Mouse (Mus musculus) left cerebral cortex, postnatal 4 days (tissue): ENCODE results near the gene Rbms3. TPM values are rescaled to one million over a fixed set of nuclear protein-coding genes. Genes with fewer than 3 reads are reported as not detected.

Experiments
- DNase-seq: peaks from one replicate; pipeline ENCODE4 v3.0.0-alpha.2; 2022
- intact Hi-C: fragments of 180-260 bp; cut with DNase I; formaldehyde crosslinking; loops from one replicate; pipeline ENCODE4 v1.15.1; 2025
- total RNA-seq, 2 experiments: library from RNA; stranded (reverse); gene quantifications; 2 replicates each; pipeline ENCODE4 v1.2.3; 2021

Rbms3 gene
- total RNA-seq, 2 experiments from 2014 or later, result 18.3 to 22.5 TPM

GRCm38 (mm10) chr9:117010801-117011200 is 618.9 kb downstream of the Rbms3 start:
- intact Hi-C loops, result no loop called here
- DNase-seq, result no peak

GRCm38 (mm10) chr9:117008194-117008593 is 621.5 kb downstream of the Rbms3 start:
- DNase-seq, result no peak
- intact Hi-C loops, result no loop called here

GRCm38 (mm10) chr9:117002083-117002482 is 627.6 kb downstream of the Rbms3 start:
- intact Hi-C loops, result no loop called here
- DNase-seq, result no peak

GRCm38 (mm10) chr9:116999186-116999585 is 630.5 kb downstream of the Rbms3 start:
- intact Hi-C loops, result no loop called here
- DNase-seq, result no peak

- intact Hi-C loops, result no loop called here
- DNase-seq, result no peak
Measured at GRCm38 (mm10) chr9:116990321-116990720, 639.4 kb downstream of the Rbms3 start.

- intact Hi-C loops, result no loop called here
- DNase-seq, result no peak
Measured at GRCm38 (mm10) chr9:116980801-116981200, 648.9 kb downstream of the Rbms3 start.

GRCm38 (mm10) chr9:116977428-116977827 is 652.3 kb downstream of the Rbms3 start:
- no peak for DNase-seq
- intact Hi-C loops, result no loop called here

GRCm38 (mm10) chr9:116976575-116977408 is 652.9 kb downstream of the Rbms3 start:
- intact Hi-C loops, result no loop called here
- DNase-seq, result no peak

GRCm38 (mm10) chr9:116975269-116975668 is 654.4 kb downstream of the Rbms3 start:
- intact Hi-C loops, result no loop called here
- DNase-seq, result no peak

GRCm38 (mm10) chr9:116974134-116974533 is 655.6 kb downstream of the Rbms3 start:
- no peak for DNase-seq
- intact Hi-C loops, result no loop called here

- DNase-seq, result peak; percentile 26
- intact Hi-C loops, result no loop called here
Measured at GRCm38 (mm10) chr9:116973594-116973993, 656.1 kb downstream of the Rbms3 start.

- no peak for DNase-seq
- intact Hi-C loops, result no loop called here
Measured at GRCm38 (mm10) chr9:116967317-116967716, 662.4 kb downstream of the Rbms3 start.

- intact Hi-C loops, result no loop called here
- DNase-seq, result no peak
Measured at GRCm38 (mm10) chr9:116965691-116966090, 664.0 kb downstream of the Rbms3 start.

- intact Hi-C loops, result no loop called here
- no peak for DNase-seq
Measured at GRCm38 (mm10) chr9:116956156-116956555, 673.6 kb downstream of the Rbms3 start.

- no peak for DNase-seq
- intact Hi-C loops, result no loop called here
Measured at GRCm38 (mm10) chr9:116948211-116948610, 681.5 kb downstream of the Rbms3 start.

GRCm38 (mm10) chr9:116947369-116947768 is 682.3 kb downstream of the Rbms3 start:
- no peak for DNase-seq
- intact Hi-C loops, result no loop called here

GRCm38 (mm10) chr9:116946787-116947186 is 682.9 kb downstream of the Rbms3 start:
- intact Hi-C loops, result no loop called here
- no peak for DNase-seq

GRCm38 (mm10) chr9:116945689-116946088 is 684.0 kb downstream of the Rbms3 start:
- intact Hi-C loops, result no loop called here
- DNase-seq, result no peak

- no peak for DNase-seq
- intact Hi-C loops, result no loop called here
Measured at GRCm38 (mm10) chr9:116943902-116944301, 685.8 kb downstream of the Rbms3 start.

GRCm38 (mm10) chr9:116941116-116941515 is 688.6 kb downstream of the Rbms3 start:
- intact Hi-C loops, result no loop called here
- no peak for DNase-seq

GRCm38 (mm10) chr9:116940693-116941092 is 689.0 kb downstream of the Rbms3 start:
- DNase-seq, result no peak
- intact Hi-C loops, result no loop called here

- intact Hi-C loops, result no loop called here
- DNase-seq, result no peak
Measured at GRCm38 (mm10) chr9:116928338-116928737, 701.4 kb downstream of the Rbms3 start.

- peak; percentile 14 for DNase-seq
- intact Hi-C loops, result no loop called here
Measured at GRCm38 (mm10) chr9:116923151-116923550, 706.6 kb downstream of the Rbms3 start.
